Mouse (Mus musculus) layer of hippocampus, postnatal 25 days (tissue): ENCODE data around the gene Crocc2. TPM values are rescaled to one million over a fixed set of nuclear protein-coding genes. Genes with fewer than 3 reads are reported as not detected.

Experiments used
- DNase-seq, 2 experiments: peaks; one replicate each; pipeline ENCODE4 v3.0.0; 2022; ENCODE audit warnings: mixed read lengths in 2 of 2, low spot score in 1 of 2; ENCODE audit errors: extremely low spot score in 1 of 2
- total RNA-seq, 2 experiments: library from RNA; stranded (reverse); gene quantifications; 2 replicates each; pipeline ENCODE4 v1.2.3; 2021

Gene Crocc2
- total RNA-seq, 2 experiments from 2014 or later: 0.17 to 0.35 TPM

GRCm38 (mm10) chr1:93211549-93212220 is 43.2 kb downstream of the Crocc2 start:
- DNase-seq: no peak

- no peak for DNase-seq
Observed at GRCm38 (mm10) chr1:93212441-93212840, 43.9 kb downstream of the Crocc2 start.

- DNase-seq: no peak
Observed at GRCm38 (mm10) chr1:93214612-93215011, 46.1 kb downstream of the Crocc2 start.

GRCm38 (mm10) chr1:93216839-93217497 is 48.4 kb downstream of the Crocc2 start:
- no peak for DNase-seq

DNA sequence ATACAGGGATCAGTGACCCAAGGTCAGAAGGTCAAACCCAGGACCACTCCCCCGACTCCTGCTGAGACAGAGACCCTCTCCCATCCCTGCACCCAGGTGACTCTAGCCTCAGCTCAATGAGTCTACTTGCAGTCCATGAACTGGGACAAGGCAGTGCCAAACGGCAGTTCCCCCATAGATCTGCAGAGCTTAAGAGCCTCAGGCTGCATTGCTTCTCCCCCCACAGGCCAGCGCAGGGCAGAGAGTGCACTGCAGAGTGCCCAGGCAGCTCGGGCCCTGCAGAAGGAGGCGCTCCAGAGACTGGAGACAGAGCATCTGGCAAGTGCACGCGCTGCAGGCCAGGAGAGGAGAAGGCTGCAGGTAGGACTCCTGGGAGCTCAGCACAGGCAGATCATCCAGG is 49.0 kb downstream of the Crocc2 start:
- DNase-seq: no peak

DNA sequence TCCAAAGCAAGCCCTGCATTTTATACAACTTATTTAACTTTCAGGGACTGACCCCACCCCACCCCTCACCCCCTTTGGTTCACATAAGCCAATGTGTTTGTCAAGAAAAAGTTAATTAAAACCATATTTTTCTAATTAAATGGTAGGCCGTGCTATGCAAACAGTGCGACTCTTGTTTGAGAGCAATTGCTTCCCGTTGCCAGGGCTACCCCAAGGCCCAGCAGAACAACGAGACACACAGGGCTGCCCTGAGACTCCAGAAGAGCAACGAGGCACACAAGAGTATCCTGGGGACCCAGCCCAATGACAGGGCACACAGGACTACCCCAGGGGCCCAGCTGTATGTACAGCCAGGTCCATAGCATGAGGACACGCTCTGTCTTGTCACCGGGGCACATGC is 52.3 kb downstream of the Crocc2 start:
- DNase-seq: no peak

GRCm38 (mm10) chr1:93223972-93224371 is 55.4 kb downstream of the Crocc2 start:
- peak in 1 of 2 experiments; percentile 31 for DNase-seq

DNA sequence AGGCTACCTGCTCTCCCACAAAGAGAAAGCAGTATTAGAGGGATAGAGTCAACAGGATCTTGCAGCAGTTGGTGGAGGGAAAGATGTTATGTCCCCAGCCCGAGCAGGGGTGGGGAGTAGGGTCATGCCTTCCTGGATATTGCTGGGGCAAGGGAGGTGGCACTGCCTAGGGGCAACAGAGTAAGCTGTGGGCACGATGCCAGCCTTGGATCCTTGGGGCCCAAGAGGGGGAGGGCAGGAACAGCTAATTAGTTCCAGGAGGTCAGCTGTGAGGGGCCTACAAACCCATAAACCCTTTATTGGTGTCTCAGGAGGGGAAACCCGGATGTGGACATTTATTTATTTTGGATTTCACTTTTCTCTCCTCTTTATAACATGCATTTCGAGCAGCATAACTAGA is 56.7 kb downstream of the Crocc2 start:
- no peak for DNase-seq

DNA sequence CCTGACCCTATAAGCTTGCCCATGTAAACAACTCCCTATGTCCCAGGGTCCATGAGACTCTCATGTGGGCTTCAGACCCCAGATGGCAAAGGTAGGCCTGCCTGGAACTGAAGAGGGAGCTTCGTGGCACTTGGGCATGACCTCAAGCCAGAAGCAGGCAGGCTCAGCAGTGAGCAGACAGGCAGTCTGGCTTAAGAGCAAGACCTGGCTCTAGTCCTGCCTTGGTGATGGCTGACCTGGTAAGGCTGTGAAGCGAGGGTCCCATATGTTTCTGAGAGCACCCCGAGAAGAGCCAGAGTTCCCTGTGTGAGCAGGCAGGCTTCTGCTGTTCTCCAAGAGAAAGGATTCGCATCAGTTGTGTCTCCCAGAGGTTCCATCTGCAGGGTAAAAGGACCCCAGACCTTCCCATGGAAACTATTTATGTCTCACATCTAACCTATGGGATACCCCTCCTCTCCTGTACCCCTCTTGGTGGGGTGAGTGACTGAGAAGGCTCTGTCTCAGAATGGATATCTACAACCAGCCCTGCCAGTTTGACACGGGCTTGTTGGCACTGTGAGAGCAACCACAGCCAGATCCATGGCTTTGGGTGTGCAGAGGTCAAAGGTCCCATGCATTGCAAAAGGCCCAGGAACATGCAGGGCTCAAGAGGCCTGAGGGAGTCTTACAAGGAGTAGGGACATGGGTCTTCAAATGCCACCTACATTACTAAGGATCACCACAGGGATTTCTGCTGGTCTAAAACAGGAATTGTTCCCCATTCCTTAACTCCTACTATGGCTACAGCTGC is 57.4 kb downstream of the Crocc2 start:
- DNase-seq: no peak

DNA sequence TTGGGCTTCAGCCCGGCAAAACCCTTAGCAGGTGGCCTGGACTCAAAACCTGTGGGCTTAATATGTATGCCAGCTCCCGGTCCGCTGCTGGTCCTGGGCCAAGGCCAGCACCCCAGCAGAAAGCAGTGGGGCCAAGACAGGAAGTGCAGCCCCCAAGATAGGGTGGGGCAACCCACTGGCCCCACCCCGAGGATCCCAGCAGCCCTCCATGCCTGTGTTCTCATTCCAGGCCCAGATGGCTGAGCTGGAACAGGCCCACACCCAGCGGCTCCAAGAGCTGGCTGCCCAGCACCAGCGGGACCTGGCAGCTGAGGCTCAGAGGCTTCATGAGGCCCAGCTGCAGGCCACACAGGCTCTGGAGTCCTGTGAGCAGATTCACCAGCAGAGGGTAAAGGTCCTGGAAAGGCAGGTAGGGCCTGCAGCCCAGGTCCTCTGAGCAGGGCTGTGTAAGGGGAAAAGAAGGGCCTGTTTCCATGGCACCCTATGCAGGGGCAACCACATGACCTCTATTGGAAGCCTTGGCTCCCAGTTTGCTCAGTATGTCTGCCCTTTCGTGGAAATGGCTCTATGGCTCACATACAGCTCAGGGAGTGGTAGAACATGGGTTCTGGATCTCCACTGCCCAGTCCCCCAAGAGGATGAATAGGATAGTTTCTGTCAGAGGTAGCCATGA is 58.9 kb downstream of the Crocc2 start:
- no peak for DNase-seq

GRCm38 (mm10) chr1:93227976-93228365 is 59.4 kb downstream of the Crocc2 start:
- DNase-seq: no peak

- DNase-seq: no peak
Observed at GRCm38 (mm10) chr1:93229221-93229620, 60.7 kb downstream of the Crocc2 start.

DNA sequence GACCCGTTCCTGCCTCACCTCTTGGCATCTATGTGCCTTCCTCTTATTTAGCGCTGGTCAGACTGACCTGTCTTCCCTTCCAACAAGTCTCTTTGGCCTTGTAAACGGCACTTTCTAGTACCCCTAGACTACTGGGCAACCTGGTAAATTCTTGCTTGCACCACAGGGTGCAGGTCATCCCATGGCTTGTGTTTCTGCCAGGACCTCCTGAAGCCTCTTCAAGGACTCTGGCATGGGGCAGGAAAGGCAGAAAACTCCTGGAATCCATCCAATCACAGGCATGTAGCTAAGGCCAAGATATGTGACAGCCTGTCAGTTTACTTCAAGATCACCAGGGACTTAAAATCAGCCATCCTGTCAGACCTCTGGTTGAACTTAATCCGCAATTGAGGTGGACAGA is 61.1 kb downstream of the Crocc2 start:
- DNase-seq: no peak

GRCm38 (mm10) chr1:93235576-93236544 is 67.3 kb downstream of the Crocc2 start, which contains the start of gene Sned1:
Gene Sned1 (plus strand): TSS chr1:93235841.
- peak; percentile 48 to 55 for DNase-seq

DNA sequence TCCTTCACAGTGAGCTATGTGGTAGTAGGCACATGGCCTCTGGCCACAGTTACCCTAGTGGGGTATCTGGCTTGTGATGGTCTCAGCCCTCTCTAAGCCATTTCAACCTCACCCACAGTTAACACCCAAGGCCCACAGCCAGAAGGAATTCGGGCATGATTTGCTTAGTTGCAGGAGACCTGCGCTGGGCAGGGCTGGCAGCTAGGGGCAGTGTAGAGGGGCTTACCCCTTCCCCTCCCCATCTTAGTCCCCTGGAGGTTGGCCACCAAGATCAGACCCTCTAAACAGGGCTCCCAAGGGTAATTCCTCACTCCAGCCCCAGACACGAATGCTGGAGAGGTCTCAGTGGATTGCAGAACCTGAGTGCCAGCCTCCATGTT is 68.0 kb downstream of the Crocc2 start:
- DNase-seq: no peak

DNA sequence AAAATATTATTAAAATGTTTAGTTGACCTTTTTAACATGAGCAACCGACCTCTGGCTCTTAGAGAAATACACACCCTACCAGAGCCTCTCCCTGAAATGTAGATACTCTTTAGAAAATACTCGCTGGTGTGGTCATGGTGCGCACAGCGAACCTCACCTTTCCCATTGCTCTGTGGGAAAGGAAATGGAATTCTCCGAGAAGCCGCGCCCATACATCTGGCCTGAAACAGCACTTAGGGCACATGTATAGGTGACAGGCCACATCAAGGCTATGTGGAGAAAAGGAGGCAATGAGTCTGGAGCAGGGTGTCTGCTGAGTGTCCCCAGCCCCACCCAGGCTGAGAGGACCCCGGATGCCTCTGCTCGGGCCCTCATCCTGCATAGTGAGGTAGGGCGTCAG is 69.2 kb downstream of the Crocc2 start:
- DNase-seq: no peak

- DNase-seq: no peak
Observed at GRCm38 (mm10) chr1:93238201-93238600, 69.7 kb downstream of the Crocc2 start.

DNA sequence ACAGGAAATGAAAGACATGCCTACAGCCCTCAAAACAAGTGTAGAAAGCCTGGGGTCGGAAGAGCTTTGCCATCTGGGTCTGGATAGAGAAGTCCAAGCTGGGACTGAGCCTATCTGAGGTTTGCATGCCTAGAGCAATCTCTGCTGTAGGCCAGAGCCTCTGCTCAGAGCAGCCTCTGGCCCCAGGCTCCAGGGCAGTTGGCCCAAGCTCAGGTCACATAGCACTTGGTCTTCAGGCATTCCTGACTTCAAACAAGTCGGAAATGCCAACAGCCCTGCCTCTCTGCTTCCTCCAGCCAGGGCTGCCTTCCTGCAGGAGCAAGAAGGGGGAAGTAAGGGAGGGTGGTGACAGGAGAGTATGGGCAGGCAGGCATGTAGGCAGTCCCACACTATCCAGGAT is 77.4 kb downstream of the Crocc2 start:
- no peak for DNase-seq

DNA sequence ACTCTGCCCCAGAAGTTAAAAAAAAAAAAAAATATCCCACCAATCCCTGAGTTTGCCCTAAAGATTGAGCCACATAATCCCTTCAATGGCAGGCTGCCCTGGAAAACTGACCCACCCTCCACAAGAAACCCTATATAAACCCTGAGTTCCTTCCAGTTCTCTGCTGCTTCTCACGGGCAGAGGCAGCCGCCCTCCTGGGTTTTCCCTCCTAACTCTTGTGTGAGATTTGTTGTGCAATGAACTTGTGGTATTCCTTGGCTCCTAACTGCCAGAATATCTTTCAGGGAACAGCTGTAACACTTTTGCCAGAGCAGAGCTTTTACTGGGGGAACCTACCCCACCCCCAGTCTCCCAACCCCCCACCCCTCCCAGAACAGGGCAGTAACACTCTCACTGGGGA is 84.1 kb downstream of the Crocc2 start:
- no peak for DNase-seq

DNA sequence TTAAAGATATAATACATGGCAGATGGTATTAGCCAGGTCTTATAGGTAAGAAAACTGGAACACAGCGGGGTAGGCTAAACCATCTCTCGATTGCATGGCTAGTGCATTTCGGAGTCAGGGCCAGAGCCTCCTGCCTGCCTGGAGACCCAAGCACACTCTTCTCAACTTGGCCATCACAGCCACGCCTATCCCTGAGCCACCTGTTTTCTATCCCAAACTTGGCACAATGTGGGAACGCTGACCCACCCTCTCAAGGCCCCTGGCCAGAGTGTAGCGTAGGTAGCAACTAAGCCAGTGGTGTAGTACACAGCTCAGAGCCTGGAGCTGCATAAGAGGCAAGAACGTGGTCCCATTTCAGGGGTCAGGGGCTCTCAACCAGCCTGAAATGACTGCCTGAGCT is 87.2 kb downstream of the Crocc2 start:
- DNase-seq: no peak
